ENCODE assay signal across 12 mouse cellular contexts in genomic region chr3:122085157-122085989, GRCm38 (mm10). TPM values are rescaled to one million over a fixed set of nuclear protein-coding genes. Genes with fewer than 3 reads are reported as not detected.
DNase-seq lines count a peak whose midpoint lies in the region; ATAC-seq and TF ChIP-seq lines count a peak whose summit lies in the region.
"Had no signal": no experiment of that assay in that cellular context is flagged by ENCODE, and none has a peak within 500 bp of the region (broad histone marks: within the 10 kb centered on the region; RNA-seq: fewer than 3 reads in every experiment).

No protein-coding gene starts in this region.

- H3K27me3 ChIP-seq in stomach, embryonic 15.5 days (replicated peaks): no peaks in the 10 kb centered on the region
- H3K27me3 ChIP-seq in stomach, postnatal 0 days (ENCODE audit: control insufficient read depth, insufficient read depth, low read length): no peaks in the 10 kb centered on the region
- H3K27me3 ChIP-seq: Patski had no signal

- TF ChIP-seq EP300 in stomach, postnatal 0 days (optimal IDR thresholded peaks at IDR 0.05): no peak

- no peak for DNase-seq in stomach, postnatal 0 days (ENCODE audit: low spot score)
- DNase-seq in embryo, embryonic 10.5 days (ENCODE audit: low spot score): peak; percentile 65
- DNase-seq in thymus, postnatal 4 days: no peak
- DNase-seq: heart, postnatal 36 days; layer of hippocampus, postnatal 36 days; lung, embryonic 14.5 days; thymus, postnatal 25 days had no signal

- H3K4me3 ChIP-seq in stomach, embryonic 15.5 days (replicated peaks): no peak overlapping the region
- no peak overlapping the region for H3K4me3 ChIP-seq in stomach, postnatal 0 days (ENCODE audit: low read depth, low read length)

- no peak overlapping the region for H3K4me2 ChIP-seq in stomach, embryonic 15.5 days
- H3K4me2 ChIP-seq in stomach, postnatal 0 days (replicated peaks; ENCODE audit: low read depth): no peak overlapping the region
- H3K4me2 ChIP-seq: lung, embryonic 14.5 days had no signal

- ATAC-seq in stomach, embryonic 15.5 days (ENCODE audit: insufficient read depth, low FRiP score, low read depth): no peak
- ATAC-seq in stomach, postnatal 0 days (ENCODE audit: low FRiP score, low TSS enrichment): no peak
- peak; percentile 74 for ATAC-seq in megakaryocyte, adult 5-6 weeks (ENCODE audit: poor library complexity, severe bottlenecking)
- ATAC-seq in inflammation-experienced regulatory T-cells, adult 6 months: no peak
- no peak for ATAC-seq in erythroblast, adult 5-6 weeks (replicated peaks; ENCODE audit: low FRiP score, poor library complexity, severe bottlenecking)
- ATAC-seq: Patski had no signal

- H3K36me3 ChIP-seq in stomach, embryonic 15.5 days: no peaks in the 10 kb centered on the region
- H3K36me3 ChIP-seq in stomach, postnatal 0 days (ENCODE audit: control insufficient read depth, insufficient read depth, low read length): no peaks in the 10 kb centered on the region

- 63% methylated on average over 18 of the region's 18 CpGs for WGBS in stomach, embryonic 15.5 days
- WGBS in stomach, postnatal 0 days: 68% methylated on average over 18 of the region's 18 CpGs

- H3K4me1 ChIP-seq in stomach, embryonic 15.5 days: 0 out of 2 replicates have a peak, but pooled peaks cover 12% of the 10 kb centered on the region
- no peaks in the 10 kb centered on the region for H3K4me1 ChIP-seq in stomach, postnatal 0 days (replicated peaks; ENCODE audit: control insufficient read depth, insufficient read depth)

- peak overlapping the region; percentile 44; the same call in 1 of the 2 replicates for H3K27ac ChIP-seq in stomach, embryonic 15.5 days
- H3K27ac ChIP-seq in stomach, postnatal 0 days (replicated peaks): no peak overlapping the region

- H3K9me3 ChIP-seq in stomach, embryonic 15.5 days: no peaks in the 10 kb centered on the region
- no peaks in the 10 kb centered on the region for H3K9me3 ChIP-seq in stomach, postnatal 0 days (ENCODE audit: control insufficient read depth, low read length)

- H3K9ac ChIP-seq in stomach, embryonic 15.5 days: no peak overlapping the region
- no peak overlapping the region for H3K9ac ChIP-seq in stomach, postnatal 0 days (ENCODE audit: low read length)
- H3K9ac ChIP-seq: lung, embryonic 14.5 days had no signal

- TF ChIP-seq CTCF in stomach, postnatal 0 days (IDR thresholded peaks at IDR 0.05; ENCODE audit: low read depth): no peak

RNA-seq across cellular contexts. Expression of gene Abca4, which starts 41.1 kb away (rescaled TPM):
- polyA plus RNA-seq in stomach, embryonic 15.5 days (2015; fragmentation: Nextera tagmentation; extraction: Ambion mirVana): 0.43 and 0.80 TPM in 2 replicates
- polyA plus RNA-seq in stomach, postnatal 0 days (2015; fragmentation: Nextera tagmentation; extraction: Ambion mirVana): 0.44 and 0.46 TPM in 2 replicates
- 0.91 and 1.4 TPM in 2 replicates for total RNA-seq in megakaryocyte, adult 5-6 weeks (2015)
- 0.57 and 0.92 TPM in 2 replicates for total RNA-seq in megakaryocyte, adult 5-6 weeks (2017)
- polyA plus RNA-seq in inflammation-experienced regulatory T-cells, adult 6 months (2017; shearing (Covaris generic)): not detected
- not detected in 2 replicates for total RNA-seq in erythroblast, adult 5-6 weeks (2015; ENCODE audit: low replicate concordance)
- 0.51 TPM in 1 of 2 replicates, not detected in the other for total RNA-seq in erythroblast, adult 5-6 weeks (2017; ENCODE audit: low replicate concordance)
